Mouse (Mus musculus): ENCODE measurements around the gene Bri3bp. TPM values are rescaled to one million over a fixed set of nuclear protein-coding genes. Genes with fewer than 3 reads are reported as not detected.
"Not testable (repeated sequence)": the region's sequence is repeated elsewhere in the genome, so short reads cannot be mapped to it uniquely, and the experiment has no call there.

Bri3bp gene
- total RNA-seq (2021), result 10 to 100 TPM; 81.1 to 88.2 TPM

GRCm38 (mm10) chr5:125441234-125442114 lies at the start of gene Bri3bp:
Bri3bp (plus strand) TSS chr5:125441568.
- intact Hi-C loops (cut with DNase I), result no loop called here

GRCm38 (mm10) chr5:125391609-125392008 lies 49.8 kb upstream of the Bri3bp start:
- DNase-seq, result peak; percentile 58
- intact Hi-C loops (cut with DNase I), result no loop called here

More at GRCm38 (mm10) chr5:125441234-125442114, at the start of gene Bri3bp:
- DNase-seq, result peak; percentile 72

- DNase-seq; intact Hi-C loops (cut with DNase I): not testable (repeated sequence)
Measured at GRCm38 (mm10) chr5:125392176-125392575, 49.2 kb upstream of the Bri3bp start.

GRCm38 (mm10) chr5:125392618-125392976 lies 48.8 kb upstream of the Bri3bp start:
- intact Hi-C loops (cut with DNase I), result no loop called here
- no peak for DNase-seq

- intact Hi-C loops (cut with DNase I), result no loop called here
- peak; percentile 95 for DNase-seq
Measured at GRCm38 (mm10) chr5:125392977-125393621, 48.3 kb upstream of the Bri3bp start.

- DNase-seq, result peak; percentile 74
- intact Hi-C loops (cut with DNase I), result no loop called here
Measured at GRCm38 (mm10) chr5:125393622-125394603, 47.5 kb upstream of the Bri3bp start.

- intact Hi-C loops (cut with DNase I), result no loop called here
- DNase-seq, result no peak
Measured at GRCm38 (mm10) chr5:125395008-125395407, 46.4 kb upstream of the Bri3bp start.

GRCm38 (mm10) chr5:125400903-125401302 lies 40.5 kb upstream of the Bri3bp start:
- intact Hi-C loops (cut with DNase I), result no loop called here
- no peak for DNase-seq

- no peak for DNase-seq
- intact Hi-C loops (cut with DNase I), result no loop called here
Measured at GRCm38 (mm10) chr5:125402476-125402875, 38.9 kb upstream of the Bri3bp start.

GRCm38 (mm10) chr5:125402991-125403390 lies 38.4 kb upstream of the Bri3bp start:
- no peak for DNase-seq
- intact Hi-C loops (cut with DNase I), result no loop called here

GRCm38 (mm10) chr5:125403481-125404465 lies 37.6 kb upstream of the Bri3bp start:
- DNase-seq, result peak; percentile 68
- intact Hi-C loops (cut with DNase I), result no loop called here

- no peak for DNase-seq
- intact Hi-C loops (cut with DNase I), result no loop called here
Measured at GRCm38 (mm10) chr5:125404536-125404902, 36.8 kb upstream of the Bri3bp start.

GRCm38 (mm10) chr5:125404903-125405545 lies 36.3 kb upstream of the Bri3bp start:
- peak; percentile 63 for DNase-seq
- intact Hi-C loops (cut with DNase I), result no loop called here

GRCm38 (mm10) chr5:125405546-125406248 lies 35.7 kb upstream of the Bri3bp start:
- DNase-seq, result peak; percentile 83
- intact Hi-C loops (cut with DNase I), result no loop called here

GRCm38 (mm10) chr5:125406322-125407016 lies 34.9 kb upstream of the Bri3bp start:
- DNase-seq, result peak; percentile 42
- intact Hi-C loops (cut with DNase I), result no loop called here

- no peak for DNase-seq
- intact Hi-C loops (cut with DNase I), result no loop called here
Measured at GRCm38 (mm10) chr5:125407020-125407830, 34.1 kb upstream of the Bri3bp start.
